Mouse (Mus musculus): Measurements from ENCODE around the gene Omd. TPM values are rescaled to one million over a fixed set of nuclear protein-coding genes. Genes with fewer than 3 reads are reported as not detected.

Gene Omd
- polyA plus RNA-seq (2016; fragmentation: Nextera tagmentation; extraction: Ambion mirVana): 0.83 and 1.0 TPM in 2 replicates

GRCm38 (mm10) chr13:49581541-49582530, at the start of gene Omd:
Gene Omd, plus strand, starts transcription at chr13:49582462.
- Histone ChIP-seq H3K4me2 (no peak within 1 kb of the TSS), H3K9ac (no peak within 1 kb of the TSS), H3K9me3 (replicated peaks) (no peaks in the 10 kb centered on the region), H3K36me3 (no peaks in the 10 kb centered on the region), H3K27ac (no peak within 1 kb of the TSS), H3K27me3 (replicated peaks) (no peaks in the 10 kb centered on the region), H3K4me1 (peaks cover under 1% of the 10 kb centered on the region; the same call in 1 of the 2 replicates), H3K4me3 (no peak within 1 kb of the TSS)
- WGBS (ENCODE audit: insufficient replicate concordance): 80% methylated on average over 8 of the region's 8 CpGs
- ATAC-seq: no peak

GRCm38 (mm10) chr13:49536946-49537345, 45.3 kb upstream of the Omd start:
- no peaks in the 10 kb centered on the region for H3K27me3 ChIP-seq (replicated peaks)
- no peaks in the 10 kb centered on the region for H3K36me3 ChIP-seq
- H3K27ac ChIP-seq: no peak overlapping the region
- ATAC-seq: no peak
- H3K4me1 ChIP-seq: no peaks in the 10 kb centered on the region
- no peak overlapping the region for H3K9ac ChIP-seq
- H3K9me3 ChIP-seq (replicated peaks): no peaks in the 10 kb centered on the region
- 75% methylated on average over 1 of the region's 1 CpGs for WGBS (ENCODE audit: insufficient replicate concordance)
- H3K4me2 ChIP-seq: no peak overlapping the region
- no peak overlapping the region for H3K4me3 ChIP-seq

GRCm38 (mm10) chr13:49538693-49539092, 43.6 kb upstream of the Omd start:
- WGBS (ENCODE audit: insufficient replicate concordance): 70% methylated on average over 1 of the region's 1 CpGs
- no peak overlapping the region for H3K4me3 ChIP-seq
- H3K36me3 ChIP-seq: no peaks in the 10 kb centered on the region
- H3K4me2 ChIP-seq: no peak overlapping the region
- ATAC-seq: no peak
- H3K9ac ChIP-seq: no peak overlapping the region
- H3K27me3 ChIP-seq (replicated peaks): no peaks in the 10 kb centered on the region
- H3K27ac ChIP-seq: no peak overlapping the region
- H3K9me3 ChIP-seq (replicated peaks): no peaks in the 10 kb centered on the region
- no peaks in the 10 kb centered on the region for H3K4me1 ChIP-seq

GRCm38 (mm10) chr13:49544279-49544678, 38.0 kb upstream of the Omd start, which contains the start of gene Aspn:
Gene Aspn, plus strand, starts transcription at chr13:49544443.
- Histone ChIP-seq H3K4me3 (no peak within 1 kb of the TSS), H3K9ac (no peak within 1 kb of the TSS), H3K27me3 (replicated peaks) (no peaks in the 10 kb centered on the region), H3K9me3 (replicated peaks) (no peaks in the 10 kb centered on the region), H3K4me1 (no peaks in the 10 kb centered on the region), H3K36me3 (no peaks in the 10 kb centered on the region), H3K27ac (no peak within 1 kb of the TSS), H3K4me2 (no peak within 1 kb of the TSS)
- no peak for ATAC-seq
- WGBS (ENCODE audit: insufficient replicate concordance): 80% methylated on average over 3 of the region's 3 CpGs

- H3K36me3 ChIP-seq: no peaks in the 10 kb centered on the region
- no peaks in the 10 kb centered on the region for H3K9me3 ChIP-seq (replicated peaks)
- H3K4me1 ChIP-seq: no peaks in the 10 kb centered on the region
- ATAC-seq: no peak
- no peak overlapping the region for H3K27ac ChIP-seq
- WGBS (ENCODE audit: insufficient replicate concordance): 63% methylated on average over 3 of the region's 3 CpGs
- H3K27me3 ChIP-seq (replicated peaks): no peaks in the 10 kb centered on the region
- no peak overlapping the region for H3K9ac ChIP-seq
- no peak overlapping the region for H3K4me2 ChIP-seq
- H3K4me3 ChIP-seq: no peak overlapping the region
Measured at GRCm38 (mm10) chr13:49545646-49546045, 36.6 kb upstream of the Omd start.

- no peak overlapping the region for H3K4me3 ChIP-seq
- H3K4me2 ChIP-seq: no peak overlapping the region
- 89% methylated on average over 1 of the region's 1 CpGs for WGBS (ENCODE audit: insufficient replicate concordance)
- no peaks in the 10 kb centered on the region for H3K27me3 ChIP-seq (replicated peaks)
- H3K9me3 ChIP-seq (replicated peaks): no peaks in the 10 kb centered on the region
- H3K36me3 ChIP-seq: no peaks in the 10 kb centered on the region
- no peaks in the 10 kb centered on the region for H3K4me1 ChIP-seq
- no peak overlapping the region for H3K27ac ChIP-seq
- no peak overlapping the region for H3K9ac ChIP-seq
- ATAC-seq: no peak
Measured at GRCm38 (mm10) chr13:49546517-49546916, 35.7 kb upstream of the Omd start.

GRCm38 (mm10) chr13:49547563-49548150, 34.6 kb upstream of the Omd start:
- Histone ChIP-seq H3K4me2 (no peak overlapping the region), H3K27me3 (replicated peaks) (no peaks in the 10 kb centered on the region), H3K27ac (no peak overlapping the region), H3K36me3 (no peaks in the 10 kb centered on the region), H3K4me1 (no peaks in the 10 kb centered on the region), H3K4me3 (no peak overlapping the region), H3K9me3 (replicated peaks) (no peaks in the 10 kb centered on the region), H3K9ac (no peak overlapping the region)
- no peak for ATAC-seq
- WGBS (ENCODE audit: insufficient replicate concordance): 32% methylated on average over 1 of the region's 1 CpGs

- H3K9ac ChIP-seq: no peak overlapping the region
- H3K4me1 ChIP-seq: no peaks in the 10 kb centered on the region
- ATAC-seq: no peak
- H3K4me2 ChIP-seq: no peak overlapping the region
- no peaks in the 10 kb centered on the region for H3K27me3 ChIP-seq (replicated peaks)
- no peaks in the 10 kb centered on the region for H3K9me3 ChIP-seq (replicated peaks)
- no peaks in the 10 kb centered on the region for H3K36me3 ChIP-seq
- 90% methylated on average over 3 of the region's 3 CpGs for WGBS (ENCODE audit: insufficient replicate concordance)
- no peak overlapping the region for H3K4me3 ChIP-seq
- no peak overlapping the region for H3K27ac ChIP-seq
Measured at GRCm38 (mm10) chr13:49549616-49550015, 32.6 kb upstream of the Omd start.

GRCm38 (mm10) chr13:49554519-49554918, 27.7 kb upstream of the Omd start:
- H3K36me3 ChIP-seq: no peaks in the 10 kb centered on the region
- no peak overlapping the region for H3K27ac ChIP-seq
- no peak overlapping the region for H3K4me3 ChIP-seq
- no peak overlapping the region for H3K4me2 ChIP-seq
- H3K4me1 ChIP-seq: 0 out of 2 replicates have a peak, but pooled peaks cover 3% of the 10 kb centered on the region
- 79% methylated on average over 5 of the region's 5 CpGs for WGBS (ENCODE audit: insufficient replicate concordance)
- ATAC-seq: no peak
- H3K9me3 ChIP-seq (replicated peaks): no peaks in the 10 kb centered on the region
- no peaks in the 10 kb centered on the region for H3K27me3 ChIP-seq (replicated peaks)
- no peak overlapping the region for H3K9ac ChIP-seq

- no peaks in the 10 kb centered on the region for H3K9me3 ChIP-seq (replicated peaks)
- no peak overlapping the region for H3K4me2 ChIP-seq
- peaks cover 17% of the 10 kb centered on the region for H3K4me1 ChIP-seq
- 63% methylated on average over 1 of the region's 1 CpGs for WGBS (ENCODE audit: insufficient replicate concordance)
- no peak overlapping the region for H3K27ac ChIP-seq
- no peak overlapping the region for H3K4me3 ChIP-seq
- no peak for ATAC-seq
- H3K9ac ChIP-seq: no peak overlapping the region
- H3K36me3 ChIP-seq: no peaks in the 10 kb centered on the region
- no peaks in the 10 kb centered on the region for H3K27me3 ChIP-seq (replicated peaks)
Measured at GRCm38 (mm10) chr13:49556203-49556602, 26.1 kb upstream of the Omd start.

- 33% methylated on average over 1 of the region's 1 CpGs for WGBS (ENCODE audit: insufficient replicate concordance)
- H3K27ac ChIP-seq: no peak overlapping the region
- H3K9me3 ChIP-seq (replicated peaks): no peaks in the 10 kb centered on the region
- no peak overlapping the region for H3K4me3 ChIP-seq
- no peak for ATAC-seq
- H3K4me2 ChIP-seq: no peak overlapping the region
- no peak overlapping the region for H3K9ac ChIP-seq
- peaks cover 22% of the 10 kb centered on the region for H3K4me1 ChIP-seq
- H3K27me3 ChIP-seq (replicated peaks): no peaks in the 10 kb centered on the region
- no peaks in the 10 kb centered on the region for H3K36me3 ChIP-seq
Measured at GRCm38 (mm10) chr13:49556924-49557323, 25.3 kb upstream of the Omd start.

- Histone ChIP-seq H3K27ac (no peak overlapping the region), H3K9me3 (replicated peaks) (no peaks in the 10 kb centered on the region), H3K4me2 (no peak overlapping the region), H3K9ac (no peak overlapping the region), H3K4me3 (no peak overlapping the region), H3K36me3 (no peaks in the 10 kb centered on the region), H3K4me1 (peaks cover 23% of the 10 kb centered on the region), H3K27me3 (replicated peaks) (no peaks in the 10 kb centered on the region)
- ATAC-seq: peak; percentile 76; the same call in 1 of the 2 replicates
- WGBS (ENCODE audit: insufficient replicate concordance): 33% methylated on average over 2 of the region's 2 CpGs
Measured at GRCm38 (mm10) chr13:49559185-49559584, 23.1 kb upstream of the Omd start.
